Mouse (Mus musculus) midbrain, embryonic 12.5 days (tissue): ENCODE results near the gene Ptk7. TPM values are rescaled to one million over a fixed set of nuclear protein-coding genes. Genes with fewer than 3 reads are reported as not detected.

Experiments
- ATAC-seq: fragments of 200-750 bp; cut with Nextera tagmentation; 2 replicates; pipeline ENCODE4 v1.8.0; 2017; ENCODE audit warnings: low read depth, moderate TSS enrichment, moderate library complexity; ENCODE audit not compliant: low FRiP score
- H3K27ac ChIP-seq: fragments of 300-500 bp; sonication (generic); replicated peaks from 2 replicates; pipeline ENCODE4 v1.5.1; 2016; ENCODE audit warnings: mild to moderate bottlenecking
- H3K27me3 ChIP-seq: fragments of 300-500 bp; sonication (generic); 2 replicates; pipeline ENCODE4 v1.6.1; 2016; ENCODE audit warnings: mild to moderate bottlenecking
- H3K36me3 ChIP-seq: fragments of 300-500 bp; sonication (generic); 2 replicates; pipeline ENCODE4 v1.6.1; 2016
- H3K4me1 ChIP-seq: fragments of 300-500 bp; sonication (generic); 2 replicates; pipeline ENCODE4 v1.6.1; 2016
- H3K4me2 ChIP-seq: fragments of 300-500 bp; sonication (generic); replicated peaks from 2 replicates; pipeline ENCODE4 v1.6.1; 2016; ENCODE audit warnings: mild to moderate bottlenecking, moderate library complexity
- H3K4me3 ChIP-seq: fragments of 300-500 bp; sonication (generic); 2 replicates; pipeline ENCODE4 v1.5.1; 2016; ENCODE audit warnings: mild to moderate bottlenecking
- H3K9ac ChIP-seq: fragments of 300-500 bp; sonication (generic); replicated peaks from 2 replicates; pipeline ENCODE4 v1.6.1; 2016; ENCODE audit warnings: mild to moderate bottlenecking, moderate library complexity
- H3K9me3 ChIP-seq: fragments of 300-500 bp; sonication (generic); 2 replicates; pipeline ENCODE4 v1.6.1; 2016; ENCODE audit warnings: mild to moderate bottlenecking
- WGBS: fragments of 180-500 bp; shearing (Covaris S2); methylation state at CpG from one replicate; pipeline ENCODE4 v1.1.7; 2016; 5-methylcytosine and 5-hydroxymethylcytosine counted together
- polyA plus RNA-seq: library from polyadenylated mRNA; unstranded; fragments of >200 nt; fragmentation: Nextera tagmentation; extraction: Ambion mirVana; gene quantifications from 2 replicates; pipeline ENCODE4 v1.2.1, GENCODE M21; 2016

Ptk7 gene
- polyA plus RNA-seq: 57.1 and 63.4 TPM in 2 replicates

- H3K4me2 ChIP-seq: peak within 1 kb of the TSS; percentile 83
- peak within 1 kb of the TSS; percentile 97 for H3K9ac ChIP-seq
- H3K4me1 ChIP-seq: peaks cover 39% of the 10 kb centered on the region
- H3K27me3 ChIP-seq: no peaks in the 10 kb centered on the region
- peak within 1 kb of the TSS; percentile 90 for H3K4me3 ChIP-seq
- H3K36me3 ChIP-seq: peaks cover 30% of the 10 kb centered on the region
- peak within 1 kb of the TSS; percentile 90 for H3K27ac ChIP-seq
- WGBS: under 1% methylated on average over 75 of the region's 90 CpGs
- ATAC-seq: peak; percentile 75
- H3K9me3 ChIP-seq: no peaks in the 10 kb centered on the region
These were observed at the start of gene Ptk7 for GRCm38 (mm10) chr17:46628791-46629684. Gene Ptk7, minus strand, starts transcription at chr17:46629504.

- Histone ChIP-seq H3K9ac (peak overlapping the region; percentile 67), H3K36me3 (peaks cover 52% of the 10 kb centered on the region), H3K4me2 (peak overlapping the region; percentile 95), H3K27me3 (no peaks in the 10 kb centered on the region), H3K9me3 (no peaks in the 10 kb centered on the region), H3K27ac (no peak overlapping the region), H3K4me1 (peaks cover 42% of the 10 kb centered on the region), H3K4me3 (0 out of 2 replicates have a peak overlapping the region, but pooled peaks have one; percentile 4)
- ATAC-seq: no peak
- WGBS: 68% methylated on average over 9 of the region's 9 CpGs
These were observed 49.6 kb upstream of the Ptk7 start for GRCm38 (mm10) chr17:46678911-46679310.

GRCm38 (mm10) chr17:46678416-46678815 is 49.1 kb upstream of the Ptk7 start, which contains the start of gene Mea1:
Gene Mea1, plus strand, starts transcription at chr17:46678793.
- WGBS: 95% methylated on average over 8 of the region's 9 CpGs
- H3K9me3 ChIP-seq: no peaks in the 10 kb centered on the region
- ATAC-seq: no peak
- H3K4me1 ChIP-seq: peaks cover 46% of the 10 kb centered on the region
- H3K4me2 ChIP-seq: peak within 1 kb of the TSS; percentile 95
- peak within 1 kb of the TSS; percentile 67 for H3K9ac ChIP-seq
- no peak within 1 kb of the TSS for H3K27ac ChIP-seq
- peaks cover 47% of the 10 kb centered on the region for H3K36me3 ChIP-seq
- peak within 1 kb of the TSS; percentile 72 for H3K4me3 ChIP-seq
- H3K27me3 ChIP-seq: no peaks in the 10 kb centered on the region

DNA sequence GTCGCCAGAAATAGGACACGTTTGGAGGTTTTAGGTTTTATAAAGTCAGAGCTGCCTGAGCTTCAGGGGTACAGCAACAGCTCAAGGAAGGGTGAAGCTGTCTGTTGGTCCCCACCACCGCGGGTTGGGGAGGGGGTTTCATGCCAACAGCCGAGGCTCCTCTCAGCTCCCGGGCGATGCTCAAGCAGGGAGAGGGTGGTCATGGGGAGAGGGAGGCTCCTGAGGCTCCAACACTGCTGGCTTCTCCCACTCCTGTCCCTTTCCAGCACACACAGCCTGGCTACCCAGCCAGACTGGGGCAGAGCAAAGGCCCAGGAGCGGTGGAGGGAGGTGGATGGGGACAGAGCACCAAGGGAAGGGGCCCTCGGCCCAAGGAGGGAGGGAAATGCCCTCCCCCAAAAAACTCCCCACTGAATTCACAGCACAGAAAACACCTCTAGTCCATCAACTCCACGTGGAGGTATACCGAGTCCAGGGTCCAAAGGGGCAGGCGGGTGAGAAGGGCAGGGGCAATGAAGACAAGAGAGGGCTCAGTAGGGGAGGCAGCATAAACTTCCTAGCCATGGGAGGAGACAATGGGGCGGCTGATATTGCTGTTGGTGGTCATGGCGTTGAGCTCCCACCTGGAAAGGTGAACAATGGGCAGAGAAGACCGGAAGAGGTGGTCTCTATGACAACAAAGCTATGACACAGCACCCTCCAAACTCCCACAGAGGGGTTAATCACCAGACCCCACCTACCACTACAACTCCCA is 45.4 kb upstream of the Ptk7 start:
- Histone ChIP-seq H3K36me3 (peaks cover 60% of the 10 kb centered on the region), H3K4me2 (peak overlapping the region; percentile 84), H3K27me3 (no peaks in the 10 kb centered on the region), H3K4me1 (peaks cover 39% of the 10 kb centered on the region), H3K4me3 (peak overlapping the region; percentile 76), H3K9me3 (no peaks in the 10 kb centered on the region), H3K27ac (peak overlapping the region; percentile 54), H3K9ac (peak overlapping the region; percentile 61)
- WGBS: 18% methylated on average over 14 of the region's 15 CpGs
- ATAC-seq: peak; percentile 27

GRCm38 (mm10) chr17:46673850-46674529 is 44.7 kb upstream of the Ptk7 start, which contains the start of gene Rrp36:
Gene Rrp36, minus strand, starts transcription at chr17:46674352.
- peak; percentile 90 for ATAC-seq
- Histone ChIP-seq H3K4me2 (peak within 1 kb of the TSS; percentile 84), H3K9ac (peak within 1 kb of the TSS; percentile 69), H3K4me1 (peaks cover 32% of the 10 kb centered on the region), H3K4me3 (peak within 1 kb of the TSS; percentile 76), H3K27me3 (no peaks in the 10 kb centered on the region), H3K36me3 (peaks cover 68% of the 10 kb centered on the region), H3K27ac (peak within 1 kb of the TSS; percentile 54), H3K9me3 (no peaks in the 10 kb centered on the region)
- WGBS: under 1% methylated on average over 43 of the region's 43 CpGs

- 91% methylated on average over 10 of the region's 10 CpGs for WGBS
These were observed 40.6 kb upstream of the Ptk7 start for GRCm38 (mm10) chr17:46669911-46670310.

DNA sequence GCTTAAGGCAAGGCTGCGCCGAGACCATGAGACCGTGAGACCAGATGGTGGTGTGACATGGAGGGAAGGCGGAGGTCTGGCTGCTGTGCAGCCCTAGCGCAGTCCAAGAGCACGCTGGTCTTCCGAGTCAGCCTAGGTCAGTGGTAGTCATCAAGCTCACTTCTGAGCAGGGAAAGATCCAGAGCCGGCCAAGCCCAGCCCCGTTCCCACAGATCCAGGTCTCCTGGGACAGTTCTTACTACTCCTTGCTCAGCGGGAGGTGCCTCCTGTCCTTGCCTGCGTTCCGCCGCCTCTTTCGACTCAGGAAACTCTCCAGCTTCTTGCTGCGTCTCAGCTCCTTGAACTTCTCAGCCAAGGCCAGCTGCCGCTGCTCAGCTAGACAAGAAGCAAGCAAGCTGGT is 38.4 kb upstream of the Ptk7 start:
- WGBS: 96% methylated on average over 16 of the region's 16 CpGs
- no peak for ATAC-seq
- Histone ChIP-seq H3K4me3 (no peak overlapping the region), H3K9me3 (no peaks in the 10 kb centered on the region), H3K4me2 (no peak overlapping the region), H3K4me1 (no peaks in the 10 kb centered on the region), H3K27ac (no peak overlapping the region), H3K27me3 (no peaks in the 10 kb centered on the region), H3K9ac (no peak overlapping the region), H3K36me3 (peaks cover 77% of the 10 kb centered on the region)

More at GRCm38 (mm10) chr17:46669911-46670310, 40.6 kb upstream of the Ptk7 start:
- no peak overlapping the region for H3K9ac ChIP-seq
- peaks cover 17% of the 10 kb centered on the region for H3K4me1 ChIP-seq
- no peaks in the 10 kb centered on the region for H3K9me3 ChIP-seq
- no peak overlapping the region for H3K4me2 ChIP-seq
- no peaks in the 10 kb centered on the region for H3K27me3 ChIP-seq
- peaks cover 62% of the 10 kb centered on the region for H3K36me3 ChIP-seq
- no peak overlapping the region for H3K4me3 ChIP-seq
- H3K27ac ChIP-seq: no peak overlapping the region
- ATAC-seq: no peak

- no peak for ATAC-seq
- peaks cover 91% of the 10 kb centered on the region for H3K36me3 ChIP-seq
- H3K4me2 ChIP-seq: no peak overlapping the region
- H3K9me3 ChIP-seq: no peaks in the 10 kb centered on the region
- no peak overlapping the region for H3K4me3 ChIP-seq
- no peak overlapping the region for H3K27ac ChIP-seq
- 92% methylated on average over 5 of the region's 5 CpGs for WGBS
- H3K9ac ChIP-seq: no peak overlapping the region
- no peaks in the 10 kb centered on the region for H3K4me1 ChIP-seq
- no peaks in the 10 kb centered on the region for H3K27me3 ChIP-seq
These were observed 33.4 kb upstream of the Ptk7 start for GRCm38 (mm10) chr17:46662730-46663129.

- Histone ChIP-seq H3K4me1 (no peaks in the 10 kb centered on the region), H3K4me3 (no peak overlapping the region), H3K36me3 (peaks cover 94% of the 10 kb centered on the region), H3K9me3 (no peaks in the 10 kb centered on the region), H3K9ac (no peak overlapping the region), H3K4me2 (no peak overlapping the region), H3K27ac (no peak overlapping the region), H3K27me3 (no peaks in the 10 kb centered on the region)
- WGBS: 90% methylated on average over 12 of the region's 12 CpGs
- no peak for ATAC-seq
These were observed 32.7 kb upstream of the Ptk7 start for GRCm38 (mm10) chr17:46661981-46662380.

- 96% methylated on average over 9 of the region's 9 CpGs for WGBS
- no peak overlapping the region for H3K9ac ChIP-seq
- H3K4me1 ChIP-seq: no peaks in the 10 kb centered on the region
- H3K4me2 ChIP-seq: no peak overlapping the region
- H3K4me3 ChIP-seq: no peak overlapping the region
- no peak for ATAC-seq
- H3K36me3 ChIP-seq: peaks cover 94% of the 10 kb centered on the region
- no peaks in the 10 kb centered on the region for H3K27me3 ChIP-seq
- no peaks in the 10 kb centered on the region for H3K9me3 ChIP-seq
- no peak overlapping the region for H3K27ac ChIP-seq
These were observed 32.0 kb upstream of the Ptk7 start for GRCm38 (mm10) chr17:46661351-46661750.

GRCm38 (mm10) chr17:46656054-46656453 is 26.8 kb upstream of the Ptk7 start:
- Histone ChIP-seq H3K27me3 (no peaks in the 10 kb centered on the region), H3K27ac (no peak overlapping the region), H3K9ac (no peak overlapping the region), H3K9me3 (no peaks in the 10 kb centered on the region), H3K36me3 (peaks cover 83% of the 10 kb centered on the region), H3K4me3 (no peak overlapping the region), H3K4me1 (peaks cover 15% of the 10 kb centered on the region), H3K4me2 (no peak overlapping the region)
- no peak for ATAC-seq
- 84% methylated on average over 6 of the region's 6 CpGs for WGBS
